ENCODE assay signal across 16 mouse cellular contexts in genomic region chr16:14800209-14800608, GRCm38 (mm10).
DNase-seq lines count a peak whose midpoint lies in the region; ATAC-seq lines count a peak whose summit lies in the region.
"Had no signal": no experiment of that assay in that cellular context is flagged by ENCODE, and none has a peak within 500 bp of the region (broad histone marks: within the 10 kb centered on the region; RNA-seq: fewer than 3 reads in every experiment).

No protein-coding gene starts in this region.

- H3K4me2 ChIP-seq in heart, embryonic 11.5 days: no peak overlapping the region
- H3K4me2 ChIP-seq: kidney, embryonic 15.5 days; liver, embryonic 13.5 days had no signal

- peak; percentile 21 for DNase-seq in ES-CJ7 (ENCODE audit: low read depth, low spot score)
- DNase-seq in embryo, embryonic 10 days (ENCODE audit: low spot score): peak; percentile 34
- peak; percentile 32 for DNase-seq in forelimb bud, embryonic 11.5 days (ENCODE audit: low read depth, low spot score)
- peak; percentile 44 for DNase-seq in urinary bladder, adult 2 months (ENCODE audit: low spot score)
- DNase-seq in cerebellum, postnatal 25 days: no peak
- DNase-seq in spleen, postnatal 36 days (ENCODE audit: low spot score in 2 of 2): no peak
- DNase-seq: adrenal gland, postnatal 10 days; cerebellum, postnatal 36 days; heart, postnatal 14 days; liver, embryonic 13.5 days; right cerebral cortex, postnatal 4 days; thymus, postnatal 4 days had no signal

- H3K9ac ChIP-seq in heart, embryonic 11.5 days (ENCODE audit: low read depth, low read length): no peak overlapping the region
- H3K9ac ChIP-seq: kidney, embryonic 15.5 days; liver, embryonic 13.5 days had no signal

- H3K4me3 ChIP-seq in heart, embryonic 11.5 days (ENCODE audit: low read depth, low read length): no peak overlapping the region
- H3K4me3 ChIP-seq: kidney, embryonic 15.5 days; liver, embryonic 13.5 days had no signal

- no peak overlapping the region for H3K27ac ChIP-seq in heart, embryonic 11.5 days (ENCODE audit: low read depth, low read length)
- H3K27ac ChIP-seq: kidney, embryonic 15.5 days; liver, embryonic 13.5 days; macrophage had no signal

- no peaks in the 10 kb centered on the region for H3K27me3 ChIP-seq in heart, embryonic 11.5 days (ENCODE audit: control insufficient read depth, insufficient read depth, low read length)
- H3K27me3 ChIP-seq: kidney, embryonic 15.5 days; liver, embryonic 13.5 days had no signal

- 55% methylated on average over 13 of the region's 13 CpGs for WGBS in heart, embryonic 11.5 days (ENCODE audit: insufficient replicate concordance)

- no peak for ATAC-seq in heart, embryonic 11.5 days (replicated peaks; ENCODE audit: insufficient number of reproducible peaks, low FRiP score, low TSS enrichment)
- ATAC-seq: midbrain, embryonic 16.5 days had no signal

- H3K9me3 ChIP-seq in heart, embryonic 11.5 days (replicated peaks; ENCODE audit: control insufficient read depth, low read length): no peaks in the 10 kb centered on the region
- H3K9me3 ChIP-seq: kidney, embryonic 15.5 days; liver, embryonic 13.5 days had no signal

- H3K36me3 ChIP-seq in heart, embryonic 11.5 days (ENCODE audit: control insufficient read depth, insufficient read depth, low read length): no peaks in the 10 kb centered on the region
- H3K36me3 ChIP-seq: kidney, embryonic 15.5 days; liver, embryonic 13.5 days had no signal

- no peaks in the 10 kb centered on the region for H3K4me1 ChIP-seq in heart, embryonic 11.5 days (ENCODE audit: control insufficient read depth, insufficient read depth, low read length)
- H3K4me1 ChIP-seq: kidney, embryonic 15.5 days; liver, embryonic 13.5 days had no signal

Comparison
In these comparisons a context has a peak if more than half of its experiments do, and no peak if none do; other contexts are left out.
1. DNase-seq: peak in ES-CJ7 (single experiment), embryo, embryonic 10 days (single experiment), forelimb bud, embryonic 11.5 days (single experiment) and urinary bladder, adult 2 months (single experiment); none in cerebellum, postnatal 25 days (0 of 2) and spleen, postnatal 36 days (0 of 2).